Comparison of ENCODE assay signal across 17 mouse cellular contexts in the genomic region with DNA sequence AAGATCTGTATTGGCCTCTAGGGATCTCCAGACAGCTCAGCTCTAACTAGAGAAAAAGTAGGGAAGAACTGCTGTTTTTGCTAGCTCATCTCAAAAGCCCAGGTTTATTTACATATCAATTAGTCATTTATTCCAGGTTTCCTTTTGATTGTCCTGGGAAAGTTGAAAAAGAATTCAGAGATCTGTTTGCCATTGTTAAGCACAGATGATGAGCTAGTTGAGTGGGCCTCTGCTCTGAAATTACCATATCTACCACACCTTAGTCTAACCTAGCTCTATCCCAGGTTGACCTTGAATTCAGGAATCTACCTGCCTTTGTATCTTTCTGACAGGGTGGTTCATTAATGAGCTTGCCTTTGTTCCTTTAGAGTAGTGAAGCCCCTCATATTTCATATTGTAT.
"Had no signal": no experiment of that assay in that cellular context is flagged by ENCODE, and none has a peak within 500 bp of the region (broad histone marks: within the 10 kb centered on the region; RNA-seq: fewer than 3 reads in every experiment).

No protein-coding gene starts in this region.

- H3K4me3 ChIP-seq: midbrain, embryonic 10.5 days; midbrain, embryonic 12.5 days; myocyte; neural tube, embryonic 13.5 days; neural tube, embryonic 15.5 days; stomach, embryonic 15.5 days had no signal

- H3K9me3 ChIP-seq: midbrain, embryonic 10.5 days; midbrain, embryonic 12.5 days; neural tube, embryonic 13.5 days; neural tube, embryonic 15.5 days; stomach, embryonic 15.5 days had no signal

- H3K4me1 ChIP-seq: midbrain, embryonic 10.5 days; midbrain, embryonic 12.5 days; neural tube, embryonic 13.5 days; neural tube, embryonic 15.5 days; stomach, embryonic 15.5 days had no signal

- H3K36me3 ChIP-seq: midbrain, embryonic 10.5 days; midbrain, embryonic 12.5 days; neural tube, embryonic 13.5 days; neural tube, embryonic 15.5 days; stomach, embryonic 15.5 days had no signal

- DNase-seq: lung, adult 18-20 months; lung, embryonic 14.5 days; lung, postnatal 10 days; lung, postnatal 4 days; midbrain, embryonic 14.5 days; right cerebral cortex, adult 18-20 months; right cerebral cortex, postnatal 25 days; thymus, adult 2 months; thymus, postnatal 25 days; thymus, postnatal 4 days had no signal

- H3K9ac ChIP-seq: lung, embryonic 14.5 days; midbrain, embryonic 12.5 days; neural tube, embryonic 13.5 days; neural tube, embryonic 15.5 days; stomach, embryonic 15.5 days had no signal

- H3K27ac ChIP-seq: midbrain, embryonic 10.5 days; midbrain, embryonic 12.5 days; neural tube, embryonic 13.5 days; neural tube, embryonic 15.5 days; stomach, embryonic 15.5 days; stomach, postnatal 0 days had no signal
